Mouse (Mus musculus) forebrain, embryonic 12.5 days (tissue): ENCODE results near the gene Cdkl3. TPM values are rescaled to one million over a fixed set of nuclear protein-coding genes. Genes with fewer than 3 reads are reported as not detected.

Experiments used
- ATAC-seq: fragments of 200-750 bp; cut with Nextera tagmentation; 2 replicates; pipeline ENCODE4 v1.8.0; 2017; ENCODE audit warnings: moderate TSS enrichment; ENCODE audit not compliant: low FRiP score
- H3K27ac ChIP-seq: fragments of 300-500 bp; sonication (generic); 2 replicates; pipeline ENCODE4 v1.5.1; 2016; ENCODE audit warnings: mild to moderate bottlenecking
- H3K27me3 ChIP-seq: fragments of 300-500 bp; sonication (generic); 2 replicates; pipeline ENCODE4 v1.6.1; 2016; ENCODE audit warnings: mild to moderate bottlenecking
- H3K36me3 ChIP-seq: fragments of 300-500 bp; sonication (generic); replicated peaks from 2 replicates; pipeline ENCODE4 v1.6.1; 2016; ENCODE audit warnings: mild to moderate bottlenecking
- H3K4me1 ChIP-seq: fragments of 300-500 bp; sonication (generic); 2 replicates; pipeline ENCODE4 v1.6.1; 2016
- H3K4me2 ChIP-seq: fragments of 300-500 bp; sonication (generic); 2 replicates; pipeline ENCODE4 v1.6.1; 2016; ENCODE audit warnings: mild to moderate bottlenecking, moderate library complexity
- H3K4me3 ChIP-seq: fragments of 300-500 bp; sonication (generic); replicated peaks from 2 replicates; pipeline ENCODE4 v1.5.1; 2016; ENCODE audit warnings: mild to moderate bottlenecking
- H3K9ac ChIP-seq: fragments of 300-500 bp; sonication (generic); 2 replicates; pipeline ENCODE4 v1.6.1; 2016; ENCODE audit warnings: mild to moderate bottlenecking
- H3K9me3 ChIP-seq: fragments of 300-500 bp; sonication (generic); 2 replicates; pipeline ENCODE4 v1.6.1; 2016
- WGBS: fragments of 180-500 bp; shearing (Covaris S2); methylation state at CpG from one replicate; pipeline ENCODE4 v1.1.7; 2016; 5-methylcytosine and 5-hydroxymethylcytosine counted together
- polyA plus RNA-seq: library from polyadenylated mRNA; unstranded; fragments of >200 nt; fragmentation: Nextera tagmentation; extraction: Ambion mirVana; gene quantifications from 2 replicates; pipeline ENCODE4 v1.2.1, GENCODE M21; 2016

Gene Cdkl3
- polyA plus RNA-seq, 1 experiment from 2014 or later, result 16.2 TPM

DNA sequence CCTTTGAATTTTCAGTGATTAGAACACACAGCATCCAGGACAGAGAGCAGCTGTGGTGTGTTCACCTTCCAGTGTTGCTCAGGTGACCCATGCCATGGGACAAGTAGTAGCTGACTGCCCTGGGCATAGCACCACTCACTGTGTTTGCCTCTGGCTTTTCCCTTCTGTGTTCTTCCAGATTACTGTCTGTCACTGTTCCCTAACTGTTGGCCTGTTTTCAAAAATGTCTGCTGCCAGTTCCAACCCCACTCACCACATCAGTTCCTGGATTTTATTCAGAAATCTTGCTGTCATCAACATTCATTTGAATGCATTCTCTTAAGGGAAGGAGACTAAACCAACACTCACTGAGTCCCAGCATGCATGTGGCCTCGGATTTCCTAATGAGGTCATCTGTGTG is 29.9 kb downstream of the Cdkl3 start:
- H3K4me1 ChIP-seq, result no peaks in the 10 kb centered on the region
- 98% methylated on average over 1 of the region's 1 CpGs for WGBS
- no peak overlapping the region for H3K4me3 ChIP-seq
- H3K36me3 ChIP-seq, result no peaks in the 10 kb centered on the region
- H3K27ac ChIP-seq, result no peak overlapping the region
- no peaks in the 10 kb centered on the region for H3K27me3 ChIP-seq
- H3K9ac ChIP-seq, result no peak overlapping the region
- ATAC-seq, result no peak
- H3K4me2 ChIP-seq, result no peak overlapping the region
- H3K9me3 ChIP-seq, result no peaks in the 10 kb centered on the region

GRCm38 (mm10) chr11:52035905-52036304 is 31.9 kb downstream of the Cdkl3 start:
- H3K9me3 ChIP-seq, result no peaks in the 10 kb centered on the region
- H3K4me2 ChIP-seq, result no peak overlapping the region
- H3K9ac ChIP-seq, result no peak overlapping the region
- no peak overlapping the region for H3K27ac ChIP-seq
- H3K36me3 ChIP-seq, result no peaks in the 10 kb centered on the region
- 89% methylated on average over 3 of the region's 3 CpGs for WGBS
- ATAC-seq, result no peak
- H3K4me3 ChIP-seq, result no peak overlapping the region
- no peaks in the 10 kb centered on the region for H3K27me3 ChIP-seq
- H3K4me1 ChIP-seq, result no peaks in the 10 kb centered on the region

DNA sequence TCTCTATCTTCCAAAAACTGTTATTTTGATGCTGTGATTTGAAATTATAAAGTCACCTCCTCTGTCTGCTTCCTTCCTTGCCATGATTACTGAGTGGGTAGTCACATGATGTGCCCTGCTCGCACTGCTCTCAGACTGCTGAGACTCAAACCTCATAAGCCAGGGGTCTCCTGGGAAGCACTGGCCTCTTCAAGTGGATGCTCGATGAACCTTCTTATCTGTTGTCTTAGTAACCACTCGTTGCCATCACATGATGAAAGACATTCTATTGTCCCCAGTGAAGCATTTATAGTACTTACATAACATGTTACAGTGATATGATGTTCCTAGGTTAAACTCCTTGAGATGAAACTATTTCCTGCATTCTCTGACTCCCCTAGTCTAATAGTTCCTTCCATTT is 33.6 kb downstream of the Cdkl3 start:
- Histone ChIP-seq H3K9ac (no peak overlapping the region), H3K4me3 (no peak overlapping the region), H3K9me3 (no peaks in the 10 kb centered on the region), H3K36me3 (no peaks in the 10 kb centered on the region), H3K4me1 (no peaks in the 10 kb centered on the region), H3K4me2 (no peak overlapping the region), H3K27me3 (no peaks in the 10 kb centered on the region), H3K27ac (no peak overlapping the region)
- 57% methylated on average over 3 of the region's 3 CpGs for WGBS
- ATAC-seq, result no peak; the same call in 1 of the 2 replicates

DNA sequence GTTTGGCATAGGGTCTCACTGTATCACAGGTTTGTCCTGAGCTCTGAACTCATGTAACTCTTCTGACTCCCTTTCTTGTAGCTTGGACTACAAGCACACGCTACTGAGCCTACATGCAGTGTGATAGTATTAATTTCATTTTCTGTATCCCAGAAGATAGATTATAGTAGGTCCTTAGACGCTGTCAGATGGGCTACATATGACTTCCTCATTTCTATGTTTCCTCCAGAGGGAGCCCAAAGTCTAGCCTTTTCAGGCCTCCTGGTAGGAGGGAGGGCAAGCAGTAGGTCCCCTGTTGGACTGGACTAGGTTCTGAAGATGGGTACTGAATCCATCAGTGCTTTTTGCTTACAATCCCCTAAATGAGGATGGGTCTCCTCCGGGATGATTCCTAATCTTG is 39.2 kb downstream of the Cdkl3 start:
- WGBS, result 92% methylated on average over 3 of the region's 3 CpGs
- Histone ChIP-seq H3K9ac (no peak overlapping the region), H3K9me3 (no peaks in the 10 kb centered on the region), H3K36me3 (no peaks in the 10 kb centered on the region), H3K27me3 (no peaks in the 10 kb centered on the region), H3K4me1 (no peaks in the 10 kb centered on the region), H3K4me3 (no peak overlapping the region), H3K4me2 (no peak overlapping the region), H3K27ac (no peak overlapping the region)
- no peak for ATAC-seq

- no peaks in the 10 kb centered on the region for H3K27me3 ChIP-seq
- H3K4me1 ChIP-seq, result no peaks in the 10 kb centered on the region
- no peak overlapping the region for H3K4me2 ChIP-seq
- no peak for ATAC-seq
- no peak overlapping the region for H3K9ac ChIP-seq
- no peaks in the 10 kb centered on the region for H3K36me3 ChIP-seq
- H3K27ac ChIP-seq, result no peak overlapping the region
- no peaks in the 10 kb centered on the region for H3K9me3 ChIP-seq
- H3K4me3 ChIP-seq, result no peak overlapping the region
These were observed 40.1 kb downstream of the Cdkl3 start for GRCm38 (mm10) chr11:52044156-52044555.

DNA sequence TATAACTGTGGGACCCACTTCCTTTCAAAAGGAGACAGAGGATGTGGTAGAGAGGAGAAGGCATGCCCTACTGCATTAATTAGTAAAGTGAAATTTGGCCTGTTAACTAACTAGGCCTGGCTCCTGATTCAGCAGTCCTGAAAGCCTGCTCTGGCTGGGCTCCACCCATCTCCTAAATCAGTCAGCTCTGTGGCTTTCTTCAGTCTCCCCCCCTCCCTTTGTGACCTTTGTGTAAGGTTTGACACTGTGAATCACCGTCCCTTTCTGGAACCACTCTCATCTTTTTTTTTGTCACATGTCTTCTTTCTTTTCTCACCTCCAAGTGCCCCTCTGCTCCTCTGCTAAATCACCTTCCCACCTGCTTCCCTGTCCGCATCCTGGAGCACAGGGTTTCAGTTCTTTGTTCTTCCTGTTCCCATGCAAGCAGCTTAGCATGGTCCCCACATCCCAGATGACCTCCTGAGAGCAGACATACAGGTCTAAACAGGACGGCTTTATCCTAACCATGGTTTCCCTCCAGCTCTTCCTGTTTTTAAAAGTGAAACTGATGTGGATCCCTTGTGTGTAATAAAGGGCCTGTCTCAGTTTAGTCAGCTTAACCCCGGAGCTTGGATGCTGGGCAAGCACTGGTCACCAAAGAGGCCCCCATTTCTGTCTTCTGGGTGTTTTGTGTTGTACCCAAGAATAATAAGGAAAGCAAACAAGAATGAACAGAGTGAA is 42.6 kb downstream of the Cdkl3 start:
- H3K27me3 ChIP-seq, result no peaks in the 10 kb centered on the region
- no peak overlapping the region for H3K9ac ChIP-seq
- 55% methylated on average over 4 of the region's 4 CpGs for WGBS
- no peaks in the 10 kb centered on the region for H3K4me1 ChIP-seq
- H3K4me2 ChIP-seq, result no peak overlapping the region
- no peak overlapping the region for H3K27ac ChIP-seq
- no peak overlapping the region for H3K4me3 ChIP-seq
- no peaks in the 10 kb centered on the region for H3K36me3 ChIP-seq
- ATAC-seq, result no peak
- H3K9me3 ChIP-seq, result no peaks in the 10 kb centered on the region

- 92% methylated on average over 6 of the region's 6 CpGs for WGBS
- no peaks in the 10 kb centered on the region for H3K36me3 ChIP-seq
- no peaks in the 10 kb centered on the region for H3K4me1 ChIP-seq
- no peaks in the 10 kb centered on the region for H3K9me3 ChIP-seq
- H3K27me3 ChIP-seq, result no peaks in the 10 kb centered on the region
- H3K4me2 ChIP-seq, result no peak overlapping the region
- H3K27ac ChIP-seq, result no peak overlapping the region
- no peak overlapping the region for H3K4me3 ChIP-seq
- H3K9ac ChIP-seq, result no peak overlapping the region
- no peak for ATAC-seq
These were observed 49.4 kb downstream of the Cdkl3 start for GRCm38 (mm10) chr11:52053371-52053770.

DNA sequence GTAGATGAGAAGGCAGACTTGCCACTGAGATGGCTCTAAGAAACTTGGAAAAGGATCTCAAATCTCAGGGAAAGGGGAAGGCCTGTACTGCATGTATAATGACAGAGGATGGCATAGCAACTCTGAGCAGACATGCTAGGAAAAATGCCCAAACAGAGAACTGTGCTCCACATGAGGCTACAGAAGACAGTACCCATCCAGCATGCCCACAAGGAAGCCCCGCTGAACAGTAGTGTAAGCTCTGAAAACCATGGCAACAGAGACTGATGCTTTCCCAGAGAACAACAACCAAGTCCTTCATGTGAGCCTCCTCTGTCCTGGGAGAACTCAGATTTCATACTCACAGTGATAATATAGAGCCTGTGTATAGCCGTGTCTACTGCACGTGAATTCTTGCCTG is 50.7 kb downstream of the Cdkl3 start:
- Histone ChIP-seq H3K9ac (no peak overlapping the region), H3K4me1 (no peaks in the 10 kb centered on the region), H3K4me2 (no peak overlapping the region), H3K27me3 (no peaks in the 10 kb centered on the region), H3K27ac (no peak overlapping the region), H3K36me3 (no peaks in the 10 kb centered on the region), H3K9me3 (no peaks in the 10 kb centered on the region), H3K4me3 (no peak overlapping the region)
- WGBS, result 83% methylated on average over 3 of the region's 3 CpGs
- no peak for ATAC-seq

DNA sequence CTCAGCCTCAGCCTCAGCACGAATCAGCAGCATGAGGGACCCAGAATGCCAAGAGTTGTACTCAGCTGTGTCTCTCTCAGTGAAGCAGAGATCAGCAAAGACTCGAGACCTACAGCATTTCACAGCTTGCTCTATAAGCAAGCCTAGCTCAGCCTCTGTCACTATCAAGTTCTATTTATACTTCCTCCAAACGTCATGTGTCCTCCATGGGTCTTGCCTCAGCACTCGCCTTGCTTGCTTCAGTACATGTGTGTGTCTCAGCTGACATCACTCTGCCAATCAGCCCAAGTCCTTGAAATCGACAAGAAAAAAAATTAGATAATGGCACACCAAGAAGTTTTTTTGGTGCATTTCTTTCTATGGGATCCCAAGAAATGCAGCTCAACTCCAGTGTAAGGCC is 52.2 kb downstream of the Cdkl3 start:
- no peak overlapping the region for H3K4me2 ChIP-seq
- no peak for ATAC-seq
- no peak overlapping the region for H3K9ac ChIP-seq
- no peaks in the 10 kb centered on the region for H3K9me3 ChIP-seq
- no peaks in the 10 kb centered on the region for H3K27me3 ChIP-seq
- no peaks in the 10 kb centered on the region for H3K4me1 ChIP-seq
- WGBS, result 80% methylated on average over 5 of the region's 5 CpGs
- H3K4me3 ChIP-seq, result no peak overlapping the region
- no peaks in the 10 kb centered on the region for H3K36me3 ChIP-seq
- no peak overlapping the region for H3K27ac ChIP-seq

GRCm38 (mm10) chr11:52059001-52059400 is 55.0 kb downstream of the Cdkl3 start:
- WGBS, result 75% methylated on average over 5 of the region's 5 CpGs
- no peaks in the 10 kb centered on the region for H3K27me3 ChIP-seq

DNA sequence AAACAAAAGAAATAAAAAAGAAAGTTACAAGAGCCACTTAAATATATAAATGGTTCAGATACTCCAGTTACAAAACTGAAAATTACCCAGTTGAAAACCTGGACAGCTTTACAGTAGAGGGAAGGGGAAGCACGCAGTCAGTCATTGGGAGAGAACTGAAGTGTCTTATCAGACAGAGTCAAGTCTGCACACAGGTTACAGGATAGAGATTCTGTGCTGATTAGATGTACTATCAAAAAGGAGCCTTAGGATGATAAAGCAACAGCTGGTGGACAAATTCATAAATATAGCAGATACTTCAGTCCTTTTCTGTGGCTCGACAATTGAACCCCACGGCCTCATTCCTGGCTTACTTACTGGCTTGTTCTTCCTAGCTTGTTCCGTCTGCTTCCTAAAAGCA is 56.3 kb downstream of the Cdkl3 start:
- no peak overlapping the region for H3K4me3 ChIP-seq
- WGBS, result 95% methylated on average over 4 of the region's 4 CpGs
- no peak overlapping the region for H3K4me2 ChIP-seq
- H3K27ac ChIP-seq, result no peak overlapping the region
- H3K9ac ChIP-seq, result no peak overlapping the region
- H3K27me3 ChIP-seq, result no peaks in the 10 kb centered on the region
- H3K4me1 ChIP-seq, result no peaks in the 10 kb centered on the region
- ATAC-seq, result no peak
- no peaks in the 10 kb centered on the region for H3K36me3 ChIP-seq
- H3K9me3 ChIP-seq, result no peaks in the 10 kb centered on the region

More at GRCm38 (mm10) chr11:52059001-52059400, 55.0 kb downstream of the Cdkl3 start:
- Histone ChIP-seq H3K9ac (no peak overlapping the region), H3K4me2 (no peak overlapping the region), H3K4me1 (no peaks in the 10 kb centered on the region), H3K9me3 (no peaks in the 10 kb centered on the region), H3K27ac (no peak overlapping the region), H3K36me3 (no peaks in the 10 kb centered on the region), H3K4me3 (no peak overlapping the region)
- ATAC-seq, result no peak

DNA sequence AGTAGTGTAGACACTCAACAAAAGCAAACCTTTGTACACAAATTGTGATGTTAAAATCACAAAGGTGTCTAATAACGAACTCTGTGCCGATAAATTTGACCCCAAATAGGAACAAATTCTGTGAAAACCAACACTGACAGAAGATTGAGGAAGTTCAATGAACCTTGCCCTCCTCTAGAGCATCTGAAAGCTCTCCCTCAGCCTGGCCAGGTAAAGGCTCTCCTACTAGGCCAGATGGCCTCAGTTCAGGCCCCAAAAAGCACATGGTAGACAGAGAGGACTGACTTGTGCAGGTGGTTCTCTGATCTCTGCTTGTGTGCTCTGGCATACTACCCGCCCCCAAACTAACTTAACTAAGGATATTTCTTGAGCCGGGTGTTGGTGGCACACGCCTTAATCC is 58.4 kb downstream of the Cdkl3 start:
- Histone ChIP-seq H3K27me3 (no peaks in the 10 kb centered on the region), H3K36me3 (no peaks in the 10 kb centered on the region), H3K4me1 (peaks cover 5% of the 10 kb centered on the region; the same call in 1 of the 2 replicates), H3K27ac (no peak overlapping the region), H3K4me3 (no peak overlapping the region), H3K9ac (no peak overlapping the region), H3K4me2 (no peak overlapping the region), H3K9me3 (no peaks in the 10 kb centered on the region)
- ATAC-seq, result no peak
- 98% methylated on average over 5 of the region's 5 CpGs for WGBS

- Histone ChIP-seq H3K4me1 (peaks cover 5% of the 10 kb centered on the region; the same call in 1 of the 2 replicates), H3K4me3 (no peak overlapping the region), H3K9me3 (no peaks in the 10 kb centered on the region), H3K27ac (no peak overlapping the region), H3K27me3 (no peaks in the 10 kb centered on the region), H3K4me2 (no peak overlapping the region), H3K9ac (no peak overlapping the region), H3K36me3 (no peaks in the 10 kb centered on the region)
- no peak for ATAC-seq
- WGBS, result 56% methylated on average over 3 of the region's 3 CpGs
These were observed 60.4 kb downstream of the Cdkl3 start for GRCm38 (mm10) chr11:52064398-52064797.
